Mouse (Mus musculus) hindbrain, embryonic 11.5 days (tissue): ENCODE measurements at regions not wholly inside any gene's neighbourhood (a gene's known extent, or its start where the extent isn't known, plus 50 kb on each side); places are given as distances from the start of the nearest gene placed in this dataset.

ENCODE experiments used
- ATAC-seq: fragments of 200-750 bp; cut with Nextera tagmentation; 2 replicates; pipeline ENCODE4 v1.8.0; 2017; ENCODE audit warnings: mild to moderate bottlenecking, moderate TSS enrichment, moderate library complexity; ENCODE audit not compliant: low FRiP score
- DNase-seq: peaks from one replicate; pipeline ENCODE4 v3.0.0-alpha.2; 2015; ENCODE audit warnings: low spot score
- H3K27ac ChIP-seq: fragments of 300-500 bp; sonication (generic); 2 replicates; pipeline ENCODE4 v1.5.1; 2014; ENCODE audit warnings: mild to moderate bottlenecking, low read depth, low read length
- H3K27me3 ChIP-seq: fragments of 300-500 bp; sonication (generic); 2 replicates; pipeline ENCODE4 v1.6.1; 2014; ENCODE audit warnings: mild to moderate bottlenecking, low read length, moderate library complexity, mixed read lengths; ENCODE audit not compliant: control insufficient read depth, insufficient read depth
- H3K36me3 ChIP-seq: fragments of 300-500 bp; sonication (generic); 2 replicates; pipeline ENCODE4 v1.6.1; 2014; ENCODE audit warnings: mild to moderate bottlenecking, low read length, moderate library complexity, mixed read lengths; ENCODE audit not compliant: control insufficient read depth, insufficient read depth
- H3K4me1 ChIP-seq: fragments of 300-500 bp; sonication (generic); replicated peaks from 2 replicates; pipeline ENCODE4 v1.6.1; 2014; ENCODE audit warnings: low read length, mixed read lengths; ENCODE audit not compliant: control insufficient read depth, insufficient read depth
- H3K4me2 ChIP-seq: fragments of 300-500 bp; sonication (generic); replicated peaks from 2 replicates; pipeline ENCODE4 v1.6.1; 2014; ENCODE audit warnings: mild to moderate bottlenecking, low read depth, low read length
- H3K4me3 ChIP-seq: fragments of 300-500 bp; sonication (generic); 2 replicates; pipeline ENCODE4 v1.5.1; 2014; ENCODE audit warnings: low read depth, low read length
- H3K9ac ChIP-seq: fragments of 300-500 bp; sonication (generic); 2 replicates; pipeline ENCODE4 v1.6.1; 2014; ENCODE audit warnings: low read depth, low read length
- H3K9me3 ChIP-seq: fragments of 300-500 bp; sonication (generic); 2 replicates; pipeline ENCODE4 v1.6.1; 2016; ENCODE audit warnings: low read length; ENCODE audit not compliant: control insufficient read depth
- WGBS: fragments of 180-500 bp; shearing (Covaris S2); extraction: QIAGEN DNeasy Blood & Tissue Kit; methylation state at CpG from one replicate; pipeline ENCODE4 v1.1.7; 2014; 5-methylcytosine and 5-hydroxymethylcytosine counted together

DNA sequence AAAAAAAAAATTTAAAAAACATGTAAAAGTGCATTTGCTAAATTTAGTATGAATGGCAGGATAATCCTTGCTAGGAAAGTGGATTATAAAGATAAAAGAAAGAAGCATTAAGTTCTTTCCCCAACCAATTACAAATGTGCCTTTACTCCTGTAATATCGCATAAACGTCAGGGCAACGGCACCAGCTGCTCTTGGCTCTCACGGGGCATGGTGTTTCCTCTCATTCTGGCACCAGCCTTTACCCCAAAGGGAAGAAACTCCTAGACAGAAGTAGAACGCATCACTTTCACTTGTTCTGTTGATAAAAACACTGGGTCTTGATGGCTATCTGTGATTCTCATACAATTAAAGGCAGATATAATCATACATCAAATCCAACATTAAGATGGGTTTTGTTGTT lies 288.7 kb upstream of the Plscr5 start:
- ATAC-seq (no peak), DNase-seq (no peak)
- no peak overlapping the region for H3K27ac ChIP-seq
- H3K36me3 ChIP-seq, result no peaks in the 10 kb centered on the region
- H3K27me3 ChIP-seq, result no peaks in the 10 kb centered on the region
- H3K9ac ChIP-seq, result no peak overlapping the region
- no peak overlapping the region for H3K4me2 ChIP-seq
- no peak overlapping the region for H3K4me3 ChIP-seq
- 88% methylated on average over 5 of the region's 5 CpGs for WGBS
- H3K9me3 ChIP-seq, result no peaks in the 10 kb centered on the region
- no peaks in the 10 kb centered on the region for H3K4me1 ChIP-seq

DNA sequence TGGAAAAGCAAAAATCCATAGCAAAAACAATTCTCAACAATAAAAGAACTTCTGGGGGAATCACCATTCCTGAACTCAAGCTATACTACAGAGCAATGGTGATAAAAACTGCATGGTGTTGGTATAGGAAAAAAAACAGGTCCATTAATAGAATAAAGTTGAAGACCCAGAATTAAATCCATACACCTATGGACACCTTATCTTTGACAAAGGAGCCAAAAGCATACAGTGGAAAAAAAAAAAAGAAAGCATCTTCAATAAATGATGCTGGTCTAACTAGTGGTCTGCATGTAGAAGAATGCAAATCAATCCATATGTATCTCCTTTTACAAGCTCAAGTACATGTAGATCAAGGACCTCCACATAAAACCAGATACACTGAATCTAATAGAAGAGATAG lies 291.8 kb upstream of the Plscr5 start:
- Histone ChIP-seq H3K36me3 (no peaks in the 10 kb centered on the region), H3K9me3 (no peaks in the 10 kb centered on the region), H3K4me2 (no peak overlapping the region), H3K27me3 (no peaks in the 10 kb centered on the region), H3K4me3 (no peak overlapping the region), H3K27ac (no peak overlapping the region), H3K9ac (no peak overlapping the region), H3K4me1 (no peaks in the 10 kb centered on the region)
- no peak for DNase-seq
- no peak for ATAC-seq

DNA sequence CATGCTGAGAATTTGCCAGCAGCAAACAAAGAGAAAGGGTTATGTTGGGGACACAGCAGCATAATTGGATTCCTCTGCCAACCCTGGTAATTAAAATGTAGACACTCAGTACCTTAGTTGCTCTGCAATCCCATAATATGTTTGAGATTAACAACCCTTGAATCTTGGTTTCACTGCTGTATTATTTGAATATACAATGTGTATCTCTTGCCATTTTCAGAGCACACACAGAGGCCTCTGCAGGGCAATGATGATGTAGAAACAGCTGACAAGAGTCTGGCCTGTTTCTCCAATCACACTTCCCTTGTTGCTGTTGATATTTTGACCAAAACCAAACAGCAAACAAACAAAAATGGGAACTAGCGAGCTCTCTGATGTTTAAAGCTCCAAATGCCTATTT lies 315.9 kb upstream of the Plscr5 start:
- no peaks in the 10 kb centered on the region for H3K36me3 ChIP-seq
- H3K27me3 ChIP-seq, result no peaks in the 10 kb centered on the region
- no peak overlapping the region for H3K27ac ChIP-seq
- no peak overlapping the region for H3K4me3 ChIP-seq
- no peak for DNase-seq
- no peak overlapping the region for H3K9ac ChIP-seq
- 87% methylated on average over 1 of the region's 1 CpGs for WGBS
- no peak for ATAC-seq
- H3K4me2 ChIP-seq, result no peak overlapping the region
- H3K9me3 ChIP-seq, result no peaks in the 10 kb centered on the region
- no peaks in the 10 kb centered on the region for H3K4me1 ChIP-seq

DNA sequence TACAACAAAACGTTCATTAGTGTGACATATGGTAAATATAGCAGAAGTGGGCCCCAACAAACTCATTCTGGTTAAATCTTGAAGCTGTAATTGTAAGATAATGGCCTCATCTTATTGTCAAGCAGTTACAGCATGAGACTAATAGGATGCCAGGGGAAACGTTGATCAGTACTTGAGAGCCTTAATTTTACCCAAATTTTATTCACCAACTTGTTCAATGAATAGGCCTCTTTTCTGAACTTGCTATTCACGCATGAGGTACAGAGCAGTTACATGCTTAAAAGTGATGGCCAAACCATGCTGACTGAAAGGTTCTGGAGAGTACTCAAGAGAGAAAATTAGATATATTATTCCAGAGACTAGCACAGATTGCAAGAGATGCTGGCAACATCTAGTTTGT lies 361.2 kb upstream of the Plscr5 start:
- Histone ChIP-seq H3K4me3 (no peak overlapping the region), H3K4me2 (no peak overlapping the region), H3K9me3 (no peaks in the 10 kb centered on the region), H3K27me3 (no peaks in the 10 kb centered on the region), H3K27ac (no peak overlapping the region), H3K9ac (no peak overlapping the region), H3K36me3 (no peaks in the 10 kb centered on the region), H3K4me1 (no peaks in the 10 kb centered on the region)
- DNase-seq (no peak), ATAC-seq (no peak)
- WGBS, result 59% methylated on average over 3 of the region's 3 CpGs

DNA sequence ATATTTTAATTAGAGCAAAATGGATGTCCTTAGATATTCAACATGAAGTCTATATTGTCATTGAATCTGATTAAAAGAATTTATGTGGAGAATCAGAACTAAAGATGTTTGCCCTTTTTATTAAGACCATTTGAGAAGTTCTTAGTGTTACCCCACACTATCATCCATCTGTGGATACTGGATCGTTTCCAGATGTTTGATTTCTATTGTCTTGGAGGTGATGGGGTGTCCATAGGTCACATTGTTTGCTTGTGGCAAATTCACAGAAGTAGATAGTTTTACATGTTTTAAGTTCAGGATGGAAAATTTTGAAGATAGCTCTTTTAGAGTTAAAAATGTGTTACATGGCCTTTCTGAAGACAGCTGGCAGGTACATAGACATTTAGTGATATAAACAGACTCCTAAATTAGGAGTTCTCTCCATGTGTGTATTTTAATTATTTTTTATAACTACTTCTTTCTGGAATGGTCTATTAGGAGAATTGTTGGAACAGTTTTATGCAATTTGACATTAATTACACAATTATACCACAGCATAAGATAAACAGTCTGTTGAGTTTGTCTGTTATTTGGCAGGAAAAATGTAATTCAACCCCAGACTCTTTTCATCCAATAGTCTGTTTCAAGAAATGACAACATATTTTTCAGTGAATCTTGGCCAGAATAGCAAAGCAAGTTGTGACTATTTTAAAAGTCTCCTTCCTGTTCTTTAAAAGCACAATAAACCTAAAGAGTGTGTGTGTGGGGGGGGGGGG lies 368.8 kb upstream of the Plscr5 start:
- no peaks in the 10 kb centered on the region for H3K9me3 ChIP-seq
- no peak overlapping the region for H3K9ac ChIP-seq
- H3K4me1 ChIP-seq, result no peaks in the 10 kb centered on the region
- no peak overlapping the region for H3K4me3 ChIP-seq
- no peak for ATAC-seq
- H3K27ac ChIP-seq, result no peak overlapping the region
- 80% methylated on average over 1 of the region's 1 CpGs for WGBS
- no peaks in the 10 kb centered on the region for H3K36me3 ChIP-seq
- H3K4me2 ChIP-seq, result no peak overlapping the region
- H3K27me3 ChIP-seq, result no peaks in the 10 kb centered on the region
- DNase-seq, result no peak

DNA sequence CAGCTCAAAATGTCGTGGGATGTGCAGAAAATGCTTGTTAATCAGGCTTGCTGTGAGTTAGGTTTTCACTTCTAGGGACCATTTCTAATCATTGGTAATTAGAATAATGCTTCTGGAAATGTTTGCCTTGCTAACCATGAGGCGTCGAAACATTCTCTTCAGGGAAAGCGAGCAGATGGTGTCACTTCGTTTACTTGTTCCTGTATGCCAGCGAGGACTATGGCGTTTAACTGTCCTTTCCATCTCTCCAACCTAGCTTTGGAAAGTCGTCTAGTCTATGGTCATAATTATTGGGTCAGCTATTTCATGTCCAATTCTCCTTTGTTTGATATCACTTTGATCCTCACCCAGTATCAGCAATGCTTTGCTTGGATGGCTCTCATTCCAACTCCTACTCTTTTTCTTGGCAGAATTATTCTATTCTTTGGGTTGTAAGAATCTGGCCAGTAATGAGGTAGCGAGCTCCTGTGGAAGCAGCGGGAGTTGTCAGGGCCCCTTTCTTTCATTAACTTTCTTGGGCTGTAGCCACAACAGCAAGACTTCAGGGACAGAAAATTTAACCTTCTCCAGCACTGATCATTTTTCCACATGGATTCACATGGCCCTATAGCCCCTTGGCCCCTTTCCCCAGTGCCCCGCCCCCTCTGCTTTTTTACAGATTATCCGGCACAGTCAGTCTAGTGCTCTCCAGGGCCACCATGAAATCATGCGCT lies 374.0 kb upstream of the Plscr5 start:
- Histone ChIP-seq H3K4me3 (no peak overlapping the region), H3K4me1 (no peaks in the 10 kb centered on the region), H3K9ac (no peak overlapping the region), H3K9me3 (no peaks in the 10 kb centered on the region), H3K27me3 (no peaks in the 10 kb centered on the region), H3K36me3 (no peaks in the 10 kb centered on the region), H3K4me2 (no peak overlapping the region), H3K27ac (no peak overlapping the region)
- DNase-seq (no peak), ATAC-seq (peak; percentile 66; the same call in 1 of the 2 replicates)
- 65% methylated on average over 13 of the region's 13 CpGs for WGBS

DNA sequence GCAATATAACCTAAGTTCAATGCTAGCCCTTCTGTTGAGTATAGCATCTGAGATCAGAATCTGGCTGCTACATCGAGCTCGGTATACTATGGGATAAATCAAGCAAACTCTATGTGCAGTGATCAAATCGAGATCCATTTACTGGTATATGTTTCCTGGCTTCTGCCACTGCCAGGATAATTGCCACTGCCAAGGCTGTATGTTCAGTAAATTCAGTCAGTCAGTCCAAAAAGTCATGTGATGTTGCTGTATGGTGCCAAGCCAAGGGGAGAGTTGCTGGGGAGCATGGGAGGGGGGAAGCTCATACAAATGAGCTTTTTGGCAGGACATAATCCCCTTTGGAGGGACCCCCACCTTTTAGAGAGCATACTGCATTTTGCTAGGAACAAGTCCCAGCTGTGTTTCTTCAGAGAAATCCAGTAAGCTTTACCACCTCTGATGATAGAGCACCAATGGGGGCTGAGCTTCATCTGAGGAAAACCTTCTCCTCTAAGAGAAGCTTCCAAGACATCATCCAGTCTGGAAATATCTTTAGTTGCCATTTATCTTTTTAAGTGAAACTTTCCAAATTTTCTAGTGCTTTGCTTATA lies 389.3 kb upstream of the Plscr5 start:
- DNase-seq, result no peak
- no peaks in the 10 kb centered on the region for H3K9me3 ChIP-seq
- H3K4me2 ChIP-seq, result no peak overlapping the region
- no peak for ATAC-seq
- H3K4me1 ChIP-seq, result no peaks in the 10 kb centered on the region
- no peak overlapping the region for H3K4me3 ChIP-seq
- no peak overlapping the region for H3K27ac ChIP-seq
- H3K36me3 ChIP-seq, result no peaks in the 10 kb centered on the region
- 82% methylated on average over 3 of the region's 3 CpGs for WGBS
- no peak overlapping the region for H3K9ac ChIP-seq
- H3K27me3 ChIP-seq, result no peaks in the 10 kb centered on the region

DNA sequence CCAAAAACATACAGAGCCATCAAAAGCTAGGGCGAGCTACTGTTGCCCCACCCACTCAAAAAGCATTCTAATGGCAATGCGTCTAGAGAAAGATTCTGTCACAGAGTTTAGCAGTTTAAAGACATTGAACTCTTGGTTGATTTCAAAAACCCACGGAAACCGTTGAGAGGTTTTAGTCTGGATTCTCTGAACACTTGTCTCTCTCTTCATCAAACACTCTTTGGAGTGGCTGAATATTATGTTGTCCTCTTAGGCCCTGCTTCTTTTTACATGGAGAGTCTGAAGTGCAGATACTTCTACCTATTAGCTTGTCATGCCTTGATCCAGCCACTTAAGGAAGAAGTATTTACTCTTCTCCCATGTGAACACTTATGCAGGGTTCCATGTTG lies 393.9 kb upstream of the Plscr5 start:
- no peak overlapping the region for H3K4me3 ChIP-seq
- DNase-seq (no peak), ATAC-seq (no peak)
- H3K4me2 ChIP-seq, result no peak overlapping the region
- H3K9ac ChIP-seq, result no peak overlapping the region
- no peak overlapping the region for H3K27ac ChIP-seq
- H3K36me3 ChIP-seq, result no peaks in the 10 kb centered on the region
- H3K9me3 ChIP-seq, result no peaks in the 10 kb centered on the region
- WGBS, result 93% methylated on average over 4 of the region's 4 CpGs
- H3K27me3 ChIP-seq, result no peaks in the 10 kb centered on the region
- no peaks in the 10 kb centered on the region for H3K4me1 ChIP-seq
